Mouse (Mus musculus) lung, adult 10 weeks (tissue): ENCODE measurements around the gene Odam. TPM values are rescaled to one million over a fixed set of nuclear protein-coding genes. Genes with fewer than 3 reads are reported as not detected.

ENCODE experiments used
- polyA plus RNA-seq: library from polyadenylated mRNA; stranded (reverse); fragments of 350-450 nt; fragmentation: Illumina TruSeq; extraction: RNeasy Lipid Tissue Mini Kit (QIAGEN cat#74804); gene quantifications from one replicate; pipeline ENCODE4 v1.2.3, GENCODE M21; 2014; ENCODE audit warnings: low read depth, low replicate concordance; ENCODE audit not compliant: insufficient read depth

The Odam gene
- not detected for polyA plus RNA-seq

DNA sequence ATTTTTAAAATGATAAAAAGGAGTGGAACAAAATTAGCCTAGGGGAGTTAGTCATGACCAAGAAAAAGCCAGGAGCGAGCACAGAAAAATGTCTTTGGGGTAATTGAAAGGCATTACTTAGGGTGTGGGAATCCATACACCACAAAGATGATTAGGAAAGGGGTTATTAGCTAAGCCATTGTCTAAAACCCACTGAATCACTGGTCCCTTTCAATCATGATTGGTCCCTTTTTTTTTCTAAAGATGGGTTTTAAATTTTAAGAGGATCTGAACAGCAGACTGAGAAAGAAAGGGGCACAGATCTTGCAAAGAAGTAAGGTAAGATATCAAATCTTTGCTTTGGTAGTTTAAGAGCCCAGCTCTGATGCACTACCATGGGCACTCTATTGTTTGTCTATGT, at the start of gene Odam:
Gene Odam, plus strand, starts transcription at position 301 of the 400 bp plus-strand sequence.

DNA sequence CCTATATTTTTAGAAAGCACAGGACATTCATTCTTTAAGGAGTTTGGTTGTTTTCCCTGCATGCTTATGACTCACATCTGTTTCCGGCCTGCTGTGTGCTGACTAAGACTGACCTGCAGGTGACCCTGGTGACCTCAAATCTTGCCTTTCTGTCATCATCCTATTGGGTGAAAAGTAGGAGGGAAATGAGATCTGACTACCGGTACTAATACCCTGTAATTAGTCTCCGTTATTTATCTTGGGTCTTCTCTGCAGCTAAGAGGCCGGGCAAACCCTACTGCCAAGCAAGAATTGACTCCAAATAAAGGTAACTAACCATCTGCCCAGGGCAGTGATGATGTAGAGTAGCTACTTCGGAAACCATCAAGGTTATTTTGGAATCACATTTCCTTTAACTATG, 40.5 kb downstream of the Odam start, which contains the start of gene Csn3:
Gene Csn3, plus strand, starts transcription at position 208 of the 400 bp plus-strand sequence.

Other genes starting within 250 kb of the Odam start
- not detected for gene Csn1s1, start 218.8 kb upstream of the Odam start, polyA plus RNA-seq
- not detected for gene Csn2, start 185.4 kb upstream of the Odam start, polyA plus RNA-seq
- not detected for gene Csn1s2a, start 110.5 kb upstream of the Odam start, polyA plus RNA-seq
- not detected for gene Csn1s2b, start 76.9 kb upstream of the Odam start, polyA plus RNA-seq
- not detected for gene Prr27, start 59.3 kb upstream of the Odam start, polyA plus RNA-seq
- gene Csn3, start 40.5 kb downstream of the Odam start, polyA plus RNA-seq = not detected
- gene 2310003L06Rik, start 84.4 kb downstream of the Odam start, polyA plus RNA-seq = not detected
- gene Gm28434, start 84.5 kb downstream of the Odam start, polyA plus RNA-seq = not detected
- gene Cabs1, start 94.4 kb downstream of the Odam start, polyA plus RNA-seq = not detected
- not detected for gene Smr3a, start 117.5 kb downstream of the Odam start, polyA plus RNA-seq
- gene Smr2, start 201.5 kb downstream of the Odam start, polyA plus RNA-seq = not detected
- gene Gm11116, start 226.5 kb downstream of the Odam start, polyA plus RNA-seq = not detected